Mouse (Mus musculus) ES-E14 (cell line): ENCODE data around the gene Gss. TPM values are rescaled to one million over a fixed set of nuclear protein-coding genes. Genes with fewer than 3 reads are reported as not detected.

Experiments used
- DNase-seq: peaks from one replicate; pipeline ENCODE4 v3.0.0-alpha.2; 2013; ENCODE audit warnings: low read depth, low spot score
- H3K27ac ChIP-seq: 2 replicates; pipeline ENCODE4 v1.5.1; 2012; ENCODE audit warnings: low read depth, mild to moderate bottlenecking, low read length, moderate library complexity, mixed read lengths; ENCODE audit not compliant: poor library complexity, insufficient read depth, severe bottlenecking
- H3K36me3 ChIP-seq: 2 replicates; pipeline ENCODE4 v1.6.1; 2012; ENCODE audit warnings: mild to moderate bottlenecking, low read length, moderate library complexity, mixed read lengths; ENCODE audit not compliant: control insufficient read depth, poor library complexity, insufficient read depth, severe bottlenecking
- H3K4me1 ChIP-seq, 2 experiments: fragments of 150-350 bp in 1 of 2; sonication (generic) in 1 of 2; 2 replicates each; pipeline ENCODE4 v1.6.1; 2012; ENCODE audit warnings: low read length in 2 of 2, mild to moderate bottlenecking in 1 of 2, mixed read lengths in 1 of 2; ENCODE audit not compliant: control insufficient read depth in 2 of 2, insufficient read depth in 2 of 2, poor library complexity in 1 of 2
- H3K4me3 ChIP-seq, 2 experiments: fragments of 150-350 bp in 1 of 2; sonication (generic) in 1 of 2; 2 replicates each; pipeline ENCODE4 v1.5.1; 2012; ENCODE audit warnings: low read length in 2 of 2, low read depth in 1 of 2, mild to moderate bottlenecking in 1 of 2, mixed read lengths in 1 of 2; ENCODE audit not compliant: insufficient read depth in 1 of 2, poor library complexity in 1 of 2, severe bottlenecking in 1 of 2
- H3K9ac ChIP-seq: 2 replicates; pipeline ENCODE4 v1.6.1; 2012; ENCODE audit warnings: low read depth, mild to moderate bottlenecking, low read length, mixed read lengths; ENCODE audit not compliant: poor library complexity, insufficient read depth, severe bottlenecking
- H3K9me3 ChIP-seq: fragments of 150-350 bp; sonication (generic); 2 replicates; pipeline ENCODE4 v1.6.1; 2012; ENCODE audit warnings: low read depth, mild to moderate bottlenecking, low read length; ENCODE audit not compliant: control insufficient read depth, insufficient read depth
- CHD2 ChIP-seq: IDR thresholded peaks from 2 replicates; pipeline ENCODE4 v1.6.1; 2014; ENCODE audit warnings: mild to moderate bottlenecking, low read depth, low read length, inconsistent platforms
- HCFC1 ChIP-seq: IDR thresholded peaks from 2 replicates; pipeline ENCODE4 v1.6.1; 2012; ENCODE audit warnings: low read length, inconsistent platforms, borderline replicate concordance; ENCODE audit not compliant: insufficient read depth
- MAFK ChIP-seq: IDR thresholded peaks from 2 replicates; pipeline ENCODE4 v1.6.1; 2014; ENCODE audit warnings: mild to moderate bottlenecking, low read depth, low read length, inconsistent platforms; ENCODE audit not compliant: insufficient read depth
- ZC3H11A ChIP-seq: IDR thresholded peaks from 2 replicates; pipeline ENCODE4 v1.6.1; 2012; ENCODE audit warnings: low read depth, mild to moderate bottlenecking, inconsistent platforms, low read length, borderline replicate concordance
- ZNF384 ChIP-seq: IDR thresholded peaks from 2 replicates; pipeline ENCODE4 v1.6.1; 2012; ENCODE audit warnings: low read depth, low read length, inconsistent platforms
- in situ Hi-C, 2 experiments: fragments of 600-800 bp; cut with MboI; formaldehyde crosslinking; loops; one replicate each; pipeline ENCODE4 v1.15.1; 2025; ENCODE audit warnings: low sequenced_read_pairs in 2 of 2, inconsistent platforms in 1 of 2; ENCODE audit not compliant: unreplicated experiment in 2 of 2
- total RNA-seq: library from RNA; depleted of rRNA; stranded (reverse); fragments of 300-350 nt; gene quantifications from 2 replicates; pipeline ENCODE4 v1.2.3, GENCODE M21; 2012; rRNA removed

Gss gene
- total RNA-seq, 1 experiment, result 27.8 TPM

DNA sequence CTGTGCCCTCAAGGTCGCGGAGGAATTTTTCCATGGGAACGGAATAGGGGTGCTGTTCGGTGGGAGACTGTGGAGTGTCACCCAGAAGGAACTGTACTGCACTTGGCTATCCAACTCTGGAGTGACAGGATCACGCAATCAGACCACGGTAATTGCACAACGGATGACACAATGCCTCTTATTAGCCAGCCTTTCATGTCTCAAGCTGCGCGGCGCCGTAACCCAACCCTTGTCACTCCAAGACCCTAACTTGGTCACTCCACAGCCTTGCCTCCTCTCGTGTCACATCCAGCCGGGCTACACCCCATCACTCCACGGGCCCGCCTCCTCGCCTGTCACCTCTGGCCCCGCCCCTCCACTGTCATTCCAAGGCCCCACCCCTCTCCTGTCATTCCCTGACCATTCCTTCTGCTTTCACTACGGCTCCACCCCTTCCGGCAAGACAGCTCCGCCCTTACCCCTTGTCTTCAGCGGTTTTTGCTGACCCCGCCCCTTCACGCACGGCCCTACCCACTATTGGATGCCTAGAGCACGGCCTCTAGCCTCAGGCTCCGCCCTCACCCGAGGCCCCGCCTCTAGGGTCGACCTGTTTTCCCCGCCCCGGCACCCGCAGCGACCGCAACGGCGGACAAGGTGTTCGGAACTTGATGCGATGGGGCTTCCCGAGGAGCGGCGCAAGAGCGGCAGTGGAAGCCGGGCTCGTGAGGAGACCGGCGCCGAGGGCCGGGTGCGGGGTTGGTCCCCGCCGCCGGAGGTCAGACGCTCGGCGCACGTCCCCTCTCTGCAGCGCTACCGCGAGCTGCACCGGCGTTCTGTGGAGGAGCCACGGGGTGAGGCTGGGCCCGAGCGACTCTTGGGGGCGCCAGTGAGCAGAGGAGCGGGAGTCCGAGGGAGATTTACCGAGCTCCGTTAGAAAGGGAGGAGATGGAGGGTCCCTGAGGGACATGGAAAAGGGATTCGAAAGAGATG lies 74.9 kb downstream of the Gss start, which contains the start of the genes Acss2 and Ggt7:
TSS of gene Acss2 (plus strand) at position 494 of the 969 bp plus-strand sequence.
TSS of gene Ggt7 (minus strand) at position 783 of the 969 bp plus-strand sequence.
- Histone ChIP-seq H3K27ac (no peak within 1 kb of the TSS), H3K4me1 (peaks cover 1 to 5% of the 10 kb centered on the region in 2 experiments; a peak in 2 of 4 replicates), H3K36me3 (no peaks in the 10 kb centered on the region), H3K9me3 (no peaks in the 10 kb centered on the region), H3K4me3 (peak within 1 kb of the TSS; percentile 84 to 94), H3K9ac (peak within 1 kb of the TSS; percentile 73)
- in situ Hi-C loops, result loop anchor here (5.0 to 10.0 kb wide), 3 partner anchors 97 to 237 kb away; partner anchors contain the start of genes Myh7b (in 1 of the 2) and Procr (in 1 of the 2)
- TF ChIP-seq CHD2 (no peak), ZNF384 (no peak), MAFK (peak; percentile 77), HCFC1 (peak; percentile 61; the same call in 1 of the 2 replicates), ZC3H11A (no peak)
- peak; percentile 99 for DNase-seq

GRCm38 (mm10) chr2:155515941-155516340 lies 76.7 kb downstream of the Gss start:
- in situ Hi-C loops, result loop anchor here (5.0 to 10.0 kb wide), 3 partner anchors 99 to 239 kb away; partner anchors contain the start of genes Myh7b (in 1 of the 2) and Procr (in 1 of the 2)
- no peak overlapping the region for H3K9ac ChIP-seq
- H3K27ac ChIP-seq, result no peak overlapping the region
- DNase-seq, result no peak
- TF ChIP-seq ZC3H11A, result peak; percentile 59; the same call in 1 of the 2 replicates
- TF ChIP-seq ZNF384, result no peak
- H3K4me1 ChIP-seq, result peaks cover 1 to 5% of the 10 kb centered on the region in 2 experiments; a peak in 2 of 4 replicates
- H3K36me3 ChIP-seq, result no peaks in the 10 kb centered on the region
- no peak overlapping the region for H3K4me3 ChIP-seq
- no peaks in the 10 kb centered on the region for H3K9me3 ChIP-seq

DNA sequence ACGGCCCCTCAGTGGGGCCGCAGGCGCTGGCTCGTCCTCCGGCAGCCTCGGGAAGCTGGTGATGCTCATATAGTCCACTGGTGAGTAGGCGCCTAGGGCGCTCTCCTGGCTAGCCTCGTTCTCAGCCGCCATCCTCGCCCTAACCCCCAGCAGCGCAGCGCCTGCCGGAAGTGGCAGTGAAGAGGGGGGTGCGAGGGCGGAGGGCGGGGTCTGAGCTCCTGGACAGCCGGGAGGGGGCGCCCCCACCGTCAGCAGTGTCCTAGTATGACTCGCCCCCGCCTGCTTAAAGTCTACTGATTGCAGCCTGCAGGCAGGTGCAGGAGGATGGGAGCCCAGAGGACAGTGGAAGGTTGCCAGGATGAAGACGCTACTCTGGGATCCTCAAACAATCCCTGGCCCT lies 77.9 kb downstream of the Gss start:
- in situ Hi-C loops, result loop anchor here (5.0 to 10.0 kb wide), 3 partner anchors 100 to 240 kb away; partner anchors contain the start of genes Myh7b (in 1 of the 2) and Procr (in 1 of the 2)
- Histone ChIP-seq H3K4me3 (peak overlapping the region; percentile 35 to 49; a peak in 3 of 4 replicates), H3K36me3 (no peaks in the 10 kb centered on the region), H3K9ac (peak overlapping the region; percentile 34), H3K4me1 (peaks cover 1 to 6% of the 10 kb centered on the region in 2 experiments; a peak in 2 of 4 replicates), H3K27ac (no peak overlapping the region), H3K9me3 (no peaks in the 10 kb centered on the region)
- no peak for DNase-seq
- no peak for TF ChIP-seq MAFK
- TF ChIP-seq ZNF384, result no peak
- TF ChIP-seq ZC3H11A, result no peak
- no peak for TF ChIP-seq CHD2
- TF ChIP-seq HCFC1, result no peak

- no peak overlapping the region for H3K4me3 ChIP-seq
- in situ Hi-C loops, result loop anchor here (10.0 kb wide), 2 partner anchors 101 to 241 kb away; partner anchors contain the start of genes Myh7b (in 1 of the 2) and Procr (in 1 of the 2)
- TF ChIP-seq CHD2, result no peak
- TF ChIP-seq ZNF384, result no peak
- no peak for TF ChIP-seq ZC3H11A
- no peak for TF ChIP-seq MAFK
- no peak for TF ChIP-seq HCFC1
Measured at GRCm38 (mm10) chr2:155513543-155513942, 79.1 kb downstream of the Gss start.

More at GRCm38 (mm10) chr2:155513543-155513942, 79.1 kb downstream of the Gss start:
- H3K27ac ChIP-seq, result no peak overlapping the region
- H3K9me3 ChIP-seq, result no peaks in the 10 kb centered on the region
- no peak for DNase-seq
- H3K9ac ChIP-seq, result no peak overlapping the region
- no peaks in the 10 kb centered on the region for H3K36me3 ChIP-seq
- H3K4me1 ChIP-seq, result peaks cover under 1 to 7% of the 10 kb centered on the region in 2 experiments; a peak in 1 of 4 replicates

Other genes with a start within 250 kb of the Gss start
- gene Pigu, start 235.4 kb downstream of the Gss start, total RNA-seq, result 26.3 and 39.9 TPM in 2 replicates
- gene Trp53inp2, start 211.8 kb downstream of the Gss start, total RNA-seq, result 5.2 and 8.7 TPM in 2 replicates
- 9.5 and 10.4 TPM in 2 replicates for gene Ncoa6, start 118.9 kb downstream of the Gss start, total RNA-seq
- 5.3 and 8.4 TPM in 2 replicates for gene Acss2, start 74.9 kb downstream of the Gss start, total RNA-seq
- gene Ggt7, start 74.6 kb downstream of the Gss start, total RNA-seq, result 3.6 and 5.2 TPM in 2 replicates
- gene Myh7b, start 18.4 kb upstream of the Gss start, total RNA-seq, result 5.4 and 8.0 TPM in 2 replicates
- 40.1 and 50.0 TPM in 2 replicates for gene Trpc4ap, start 99.6 kb upstream of the Gss start, total RNA-seq
- gene Edem2, start 136.7 kb upstream of the Gss start, total RNA-seq, result 38.4 and 59.5 TPM in 2 replicates
- gene Gm17581, start 143.1 kb upstream of the Gss start, total RNA-seq, result not detected in 2 replicates
- 6.3 and 8.0 TPM in 2 replicates for gene Procr, start 158.3 kb upstream of the Gss start, total RNA-seq
- gene Mmp24, start 182.5 kb upstream of the Gss start, total RNA-seq, result 0.76 and 1.3 TPM in 2 replicates
- 4.1 and 7.0 TPM in 2 replicates for gene BC029722, start 226.6 kb upstream of the Gss start, total RNA-seq
- gene Eif6, start 234.1 kb upstream of the Gss start, total RNA-seq, result 199 and 204 TPM in 2 replicates
- 0.13 and 0.21 TPM in 2 replicates for gene Fam83c, start 242.0 kb upstream of the Gss start, total RNA-seq